Mouse (Mus musculus) myocyte (in vitro differentiated cells): ENCODE measurements around the gene Lrrc15.

Source experiments
- POLR2AphosphoS2 ChIP-seq: IDR thresholded peaks from one replicate; pipeline ENCODE4 v1.6.1; 2011; ENCODE audit warnings: low read depth, control low read depth; ENCODE audit not compliant: insufficient read length
- REST ChIP-seq: IDR thresholded peaks from one replicate; pipeline ENCODE4 v1.6.1; 2011; ENCODE audit warnings: mild to moderate bottlenecking, control low read depth, moderate library complexity; ENCODE audit not compliant: insufficient read depth, insufficient read length
- SRF ChIP-seq: IDR thresholded peaks from one replicate; pipeline ENCODE4 v1.6.1; 2011; ENCODE audit warnings: low read depth; ENCODE audit not compliant: control insufficient read depth, insufficient read length

GRCm38 (mm10) chr16:30303411-30303810, 20.4 kb upstream of the Lrrc15 start:
- TF ChIP-seq POLR2AphosphoS2 = peak; percentile 15
- no peak for TF ChIP-seq SRF
- TF ChIP-seq REST = no peak
